Mouse (Mus musculus) testis, adult 2 months (tissue): Measurements from ENCODE around the gene Phldb3.

Source experiments
- CTCF ChIP-seq: fragments of 200-500 bp; IDR thresholded peaks from 2 replicates; pipeline ENCODE4 v1.5.1; 2012; ENCODE audit warnings: low read depth, mild to moderate bottlenecking, inconsistent platforms, low read length, moderate library complexity; ENCODE audit not compliant: control insufficient read depth, insufficient read depth, insufficient replicate concordance
- POLR2A ChIP-seq: fragments of 200-500 bp; IDR thresholded peaks from 2 replicates; pipeline ENCODE4 v1.6.1; 2012; ENCODE audit warnings: low read depth, mild to moderate bottlenecking, inconsistent platforms, low read length, moderate library complexity; ENCODE audit not compliant: control insufficient read depth

- TF ChIP-seq CTCF (no peak), POLR2A (no peak)
Observed at GRCm38 (mm10) chr7:24592163-24592562, 18.4 kb upstream of the Phldb3 start.
